Mouse (Mus musculus) CH12.LX (cell line): ENCODE data around the gene Klhl3. TPM values are rescaled to one million over a fixed set of nuclear protein-coding genes. Genes with fewer than 3 reads are reported as not detected.

Experiments
- DNase-seq: peaks from one replicate; pipeline ENCODE4 v3.0.0-alpha.2; 2013; ENCODE audit errors: extremely low read depth
- H3K27ac ChIP-seq: 2 replicates; pipeline ENCODE4 v1.5.1; 2012; ENCODE audit warnings: low read depth, mild to moderate bottlenecking, control low read depth, moderate library complexity; ENCODE audit not compliant: insufficient read depth
- H3K27me3 ChIP-seq: replicated peaks from 2 replicates; pipeline ENCODE3; 2012; ENCODE audit warnings: inconsistent platforms
- H3K36me3 ChIP-seq, 2 experiments: replicated peaks in 1 of 2; 2 replicates each; pipeline versions ENCODE3 to v1.6.1; 2012; ENCODE audit warnings: inconsistent platforms in 1 of 2, low read length in 1 of 2, mild to moderate bottlenecking in 1 of 2, mixed read lengths in 1 of 2, moderate library complexity in 1 of 2; ENCODE audit not compliant: control insufficient read depth in 1 of 2, insufficient read depth in 1 of 2
- H3K4me1 ChIP-seq, 2 experiments: 2 replicates each; pipeline ENCODE4 v1.6.1; 2012; ENCODE audit warnings: inconsistent platforms in 1 of 2, moderate library complexity in 1 of 2; ENCODE audit not compliant: insufficient read depth in 2 of 2, control insufficient read depth in 1 of 2
- H3K4me2 ChIP-seq: 2 replicates; pipeline ENCODE4 v1.6.1; 2012; ENCODE audit warnings: low read depth, mild to moderate bottlenecking, control low read depth; ENCODE audit not compliant: poor library complexity, insufficient read depth, severe bottlenecking
- H3K4me3 ChIP-seq, 3 experiments: fragments of 150-350 bp in 1 of 3; sonication (generic) in 1 of 3; replicated peaks in 1 of 3; 2 replicates each; pipeline versions ENCODE3 to v1.5.1; 2011 to 2012; ENCODE audit warnings: low read depth in 2 of 3, low read length in 2 of 3, mild to moderate bottlenecking in 2 of 3, moderate library complexity in 2 of 3, control low read depth in 1 of 3, improper control_type of control experiment in 1 of 3, inconsistent platforms in 1 of 3, mixed read lengths in 1 of 3; ENCODE audit not compliant: poor library complexity in 1 of 3
- H3K79me2 ChIP-seq: replicated peaks from 2 replicates; pipeline ENCODE4 v1.6.1; 2012; ENCODE audit warnings: mild to moderate bottlenecking, moderate library complexity; ENCODE audit not compliant: control insufficient read depth, poor library complexity, insufficient read depth, severe bottlenecking; ENCODE audit errors: extremely low read depth
- H3K9ac ChIP-seq: 2 replicates; pipeline ENCODE4 v1.6.1; 2012; ENCODE audit warnings: low read depth, mild to moderate bottlenecking, control low read depth, moderate library complexity; ENCODE audit not compliant: insufficient read depth
- H3K9me3 ChIP-seq: replicated peaks from 2 replicates; pipeline ENCODE3; 2012; ENCODE audit warnings: low read length, inconsistent platforms, mixed read lengths
- CHD2 ChIP-seq: IDR thresholded peaks from 2 replicates; pipeline ENCODE4 v1.6.1; 2011; ENCODE audit warnings: low read length, improper control_type of control experiment
- E2F4 ChIP-seq: IDR thresholded peaks from 2 replicates; pipeline ENCODE4 v1.6.1; 2011; ENCODE audit warnings: low read depth, low read length, improper control_type of control experiment; ENCODE audit not compliant: insufficient replicate concordance
- ELF1 ChIP-seq: IDR thresholded peaks from 2 replicates; pipeline ENCODE4 v1.6.1; 2014; ENCODE audit warnings: low read depth, mild to moderate bottlenecking, inconsistent platforms, low read length, improper control_type of control experiment
- ETS1 ChIP-seq: conservative IDR thresholded peaks from 2 replicates; pipeline ENCODE4 v1.6.1; 2012; ENCODE audit warnings: low read depth, mild to moderate bottlenecking, inconsistent platforms, low read length, improper control_type of control experiment, moderate library complexity
- IRF4 ChIP-seq: IDR thresholded peaks from 2 replicates; pipeline ENCODE4 v1.6.1; 2014; ENCODE audit warnings: low read depth, mild to moderate bottlenecking, inconsistent platforms, low read length, improper control_type of control experiment
- MAX ChIP-seq: IDR thresholded peaks from 2 replicates; pipeline ENCODE4 v1.6.1; 2011; ENCODE audit warnings: low read length, improper control_type of control experiment
- MAZ ChIP-seq: IDR thresholded peaks from 2 replicates; pipeline ENCODE4 v1.6.1; 2012; ENCODE audit warnings: low read depth, mild to moderate bottlenecking, inconsistent platforms, low read length, improper control_type of control experiment, moderate library complexity
- MXI1 ChIP-seq: IDR thresholded peaks from 2 replicates; pipeline ENCODE4 v1.6.1; 2011; ENCODE audit warnings: mild to moderate bottlenecking, low read depth, low read length, improper control_type of control experiment
- NELFE ChIP-seq: IDR thresholded peaks from 2 replicates; pipeline ENCODE4 v1.6.1; 2011; ENCODE audit warnings: low read depth, low read length, improper control_type of control experiment
- NRF1 ChIP-seq: IDR thresholded peaks from 2 replicates; pipeline ENCODE4 v1.6.1; 2014; ENCODE audit warnings: low read depth, mild to moderate bottlenecking, inconsistent platforms, low read length, improper control_type of control experiment, moderate library complexity
- POLR2A ChIP-seq: IDR thresholded peaks from 2 replicates; pipeline ENCODE4 v1.6.1; 2011; ENCODE audit warnings: low read depth, mild to moderate bottlenecking, improper control_type of control experiment, low read length
- POLR2AphosphoS2 ChIP-seq: IDR thresholded peaks from 2 replicates; pipeline ENCODE4 v1.6.1; 2011; ENCODE audit warnings: low read depth, low read length, improper control_type of control experiment
- RAD21 ChIP-seq: IDR thresholded peaks from 2 replicates; pipeline ENCODE4 v1.6.1; 2011; ENCODE audit warnings: low read depth, mild to moderate bottlenecking, low read length, improper control_type of control experiment, moderate library complexity
- TBP ChIP-seq: conservative IDR thresholded peaks from 2 replicates; pipeline ENCODE4 v1.6.1; 2011; ENCODE audit warnings: low read depth, low read length, improper control_type of control experiment
- ZC3H11A ChIP-seq: IDR thresholded peaks from 2 replicates; pipeline ENCODE4 v1.6.1; 2012; ENCODE audit warnings: low read depth, mild to moderate bottlenecking, inconsistent platforms, low read length, improper control_type of control experiment
- ZKSCAN1 ChIP-seq: IDR thresholded peaks from 2 replicates; pipeline ENCODE4 v1.6.1; 2012; ENCODE audit warnings: low read depth, inconsistent platforms, low read length, improper control_type of control experiment, borderline replicate concordance
- ZMIZ1 ChIP-seq: IDR thresholded peaks from 2 replicates; pipeline ENCODE4 v1.6.1; 2012; ENCODE audit warnings: low read depth, mild to moderate bottlenecking, inconsistent platforms, low read length, improper control_type of control experiment
- ZNF384 ChIP-seq: IDR thresholded peaks from 2 replicates; pipeline ENCODE4 v1.6.1; 2012; ENCODE audit warnings: low read depth, low read length, improper control_type of control experiment, inconsistent platforms
- dilution Hi-C: fragments of 300-500 bp; cut with MboI; formaldehyde crosslinking; loops from 2 replicates; pipeline ENCODE4 v1.14.3; 2020; ENCODE audit warnings: low sequenced_read_pairs; ENCODE audit not compliant: extremely low pct_unique_long_range_greater_than_20kb, extremely low pct_ligation_motif_present
- in situ Hi-C: fragments of 300-500 bp; cut with MboI; formaldehyde crosslinking; loops from 3 replicates; pipeline ENCODE4 v1.14.3; 2019; ENCODE audit warnings: low sequenced_read_pairs, low pct_ligation_motif_present, low pct_unique_long_range_greater_than_20kb, mixed read lengths
- polyA plus RNA-seq: library from polyadenylated mRNA; unstranded; fragments of >175 nt; gene quantifications from 2 replicates; pipeline ENCODE4 v1.2.1, GENCODE M21; 2012; ENCODE audit warnings: low read depth; ENCODE audit not compliant: insufficient read length
- total RNA-seq, 2 experiments: library from RNA; depleted of rRNA; stranded (reverse); fragments of 300-350 nt in 1 of 2; fragments of >200 nt in 1 of 2; gene quantifications; 2 replicates each; pipeline ENCODE4 v1.2.3; 2012 to 2014

Klhl3 gene
- total and polyA plus RNA-seq, 3 experiments: not detected

DNA sequence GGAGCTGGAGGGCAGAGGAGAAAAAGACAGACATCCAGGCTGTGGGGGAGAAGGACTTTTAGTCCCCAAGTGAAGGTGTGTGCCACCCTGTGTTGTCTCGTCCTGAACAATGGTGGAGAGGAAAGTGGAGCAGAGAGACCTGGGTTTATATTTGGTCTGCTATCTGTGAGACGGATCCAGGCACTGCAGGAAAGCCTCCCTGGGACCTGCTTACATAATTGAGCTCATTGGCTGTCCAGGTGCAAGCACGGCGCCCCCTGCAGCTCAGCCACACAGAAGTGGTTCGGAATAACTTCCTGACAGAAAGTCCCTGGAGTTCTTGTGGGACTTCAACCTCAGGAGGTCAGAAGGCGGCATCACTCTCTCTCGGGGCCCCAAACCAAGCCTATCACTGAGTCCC is 62.1 kb downstream of the Klhl3 start:
- dilution Hi-C loops: no loop called here
- Histone ChIP-seq H3K4me1 (no peaks in the 10 kb centered on the region), H3K9ac (no peak overlapping the region), H3K4me2 (no peak overlapping the region), H3K79me2 (no peaks in the 10 kb centered on the region), H3K4me3 (no peak overlapping the region), H3K9me3 (peaks cover 57% of the 10 kb centered on the region), H3K27ac (no peak overlapping the region), H3K27me3 (peaks cover 4% of the 10 kb centered on the region), H3K36me3 (no peaks in the 10 kb centered on the region)
- in situ Hi-C loops: no loop called here
- TF ChIP-seq NELFE (no peak), ZC3H11A (no peak), TBP (no peak), ETS1 (no peak), E2F4 (no peak), POLR2AphosphoS2 (no peak), MAX (no peak), CHD2 (no peak), MXI1 (no peak), ZNF384 (no peak), NRF1 (no peak), ZKSCAN1 (no peak)
- DNase-seq: no peak

DNA sequence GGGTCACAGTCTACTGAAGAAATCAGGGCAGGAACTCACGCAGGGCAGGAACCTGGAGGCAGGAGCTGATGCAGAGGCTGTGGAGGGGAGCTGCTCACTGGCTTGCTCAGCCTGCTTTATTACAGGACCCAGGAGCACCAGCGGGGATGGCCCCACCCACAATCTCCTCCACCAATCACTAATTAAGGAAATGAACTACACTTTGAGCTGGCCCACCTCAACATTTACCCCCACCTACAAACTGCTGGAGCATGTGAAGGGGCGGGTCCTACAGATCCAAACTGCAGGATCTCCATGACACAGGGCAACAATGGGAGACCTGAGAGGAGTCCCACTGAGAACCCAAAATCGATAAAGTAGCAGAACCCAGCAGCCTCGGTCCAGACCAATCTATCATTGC is 64.3 kb downstream of the Klhl3 start:
- in situ Hi-C loops: no loop called here
- Histone ChIP-seq H3K79me2 (no peaks in the 10 kb centered on the region), H3K9ac (no peak overlapping the region), H3K4me2 (no peak overlapping the region), H3K9me3 (peaks cover 60% of the 10 kb centered on the region), H3K27me3 (peaks cover 6% of the 10 kb centered on the region), H3K27ac (no peak overlapping the region), H3K36me3 (no peaks in the 10 kb centered on the region), H3K4me1 (no peaks in the 10 kb centered on the region), H3K4me3 (no peak overlapping the region)
- no peak for DNase-seq
- dilution Hi-C loops: no loop called here
- TF ChIP-seq MAZ: no peak
- no peak for TF ChIP-seq ZMIZ1
- TF ChIP-seq IRF4: no peak
- TF ChIP-seq POLR2A: no peak
- no peak for TF ChIP-seq RAD21
- TF ChIP-seq NRF1: no peak
- TF ChIP-seq ELF1: no peak
- TF ChIP-seq ETS1: no peak
- no peak for TF ChIP-seq POLR2AphosphoS2
